Mouse (Mus musculus) lung, embryonic 14.5 days (tissue): Measurements from ENCODE around the gene Tardbp. TPM values are rescaled to one million over a fixed set of nuclear protein-coding genes. Genes with fewer than 3 reads are reported as not detected.

ENCODE experiments used
- ATAC-seq: fragments of 200-750 bp; cut with Nextera tagmentation; 2 replicates; pipeline ENCODE4 v1.8.0; 2017; ENCODE audit warnings: mild to moderate bottlenecking, moderate TSS enrichment, moderate library complexity; ENCODE audit not compliant: insufficient read depth
- DNase-seq: peaks from one replicate; pipeline ENCODE4 v3.0.0-alpha.2; 2015
- H3K27ac ChIP-seq: fragments of 300-500 bp; sonication (generic); 2 replicates; pipeline ENCODE4 v1.5.1; 2014; ENCODE audit warnings: low read depth, mild to moderate bottlenecking, moderate library complexity
- H3K27me3 ChIP-seq: fragments of 300-500 bp; sonication (generic); 2 replicates; pipeline ENCODE4 v1.6.1; 2014; ENCODE audit warnings: low read length, control low read depth; ENCODE audit not compliant: insufficient read depth
- H3K36me3 ChIP-seq: fragments of 300-500 bp; sonication (generic); 2 replicates; pipeline ENCODE4 v1.6.1; 2014; ENCODE audit warnings: control low read depth; ENCODE audit not compliant: insufficient read depth
- H3K4me1 ChIP-seq: fragments of 300-500 bp; sonication (generic); 2 replicates; pipeline ENCODE4 v1.6.1; 2014; ENCODE audit warnings: antibody characterized with exemption, control low read depth; ENCODE audit not compliant: insufficient read depth
- H3K4me2 ChIP-seq: fragments of 300-500 bp; sonication (generic); 2 replicates; pipeline ENCODE4 v1.6.1; 2014; ENCODE audit warnings: mild to moderate bottlenecking
- H3K4me3 ChIP-seq: fragments of 300-500 bp; sonication (generic); 2 replicates; pipeline ENCODE4 v1.5.1; 2014; ENCODE audit warnings: low read depth, low read length
- H3K9ac ChIP-seq: fragments of 300-500 bp; sonication (generic); 2 replicates; pipeline ENCODE4 v1.6.1; 2014
- H3K9me3 ChIP-seq: fragments of 300-500 bp; sonication (generic); 2 replicates; pipeline ENCODE4 v1.6.1; 2016; ENCODE audit warnings: low read depth, low read length, control low read depth
- CTCF ChIP-seq: IDR thresholded peaks from 2 replicates; pipeline ENCODE4 v1.5.1; 2016; ENCODE audit warnings: antibody characterized with exemption, low read depth
- WGBS: fragments of 180-500 bp; shearing (Covaris S2); extraction: QIAGEN DNeasy Blood & Tissue Kit; methylation state at CpG from one replicate; pipeline ENCODE4 v1.1.7; 2014; 5-methylcytosine and 5-hydroxymethylcytosine counted together
- polyA plus RNA-seq: library from polyadenylated mRNA; unstranded; fragments of >200 nt; fragmentation: Nextera tagmentation; extraction: Ambion mirVana; gene quantifications from 2 replicates; pipeline ENCODE4 v1.2.1, GENCODE M21; 2014

Tardbp gene
- polyA plus RNA-seq, 1 experiment from 2014 or later: 172 TPM

DNA sequence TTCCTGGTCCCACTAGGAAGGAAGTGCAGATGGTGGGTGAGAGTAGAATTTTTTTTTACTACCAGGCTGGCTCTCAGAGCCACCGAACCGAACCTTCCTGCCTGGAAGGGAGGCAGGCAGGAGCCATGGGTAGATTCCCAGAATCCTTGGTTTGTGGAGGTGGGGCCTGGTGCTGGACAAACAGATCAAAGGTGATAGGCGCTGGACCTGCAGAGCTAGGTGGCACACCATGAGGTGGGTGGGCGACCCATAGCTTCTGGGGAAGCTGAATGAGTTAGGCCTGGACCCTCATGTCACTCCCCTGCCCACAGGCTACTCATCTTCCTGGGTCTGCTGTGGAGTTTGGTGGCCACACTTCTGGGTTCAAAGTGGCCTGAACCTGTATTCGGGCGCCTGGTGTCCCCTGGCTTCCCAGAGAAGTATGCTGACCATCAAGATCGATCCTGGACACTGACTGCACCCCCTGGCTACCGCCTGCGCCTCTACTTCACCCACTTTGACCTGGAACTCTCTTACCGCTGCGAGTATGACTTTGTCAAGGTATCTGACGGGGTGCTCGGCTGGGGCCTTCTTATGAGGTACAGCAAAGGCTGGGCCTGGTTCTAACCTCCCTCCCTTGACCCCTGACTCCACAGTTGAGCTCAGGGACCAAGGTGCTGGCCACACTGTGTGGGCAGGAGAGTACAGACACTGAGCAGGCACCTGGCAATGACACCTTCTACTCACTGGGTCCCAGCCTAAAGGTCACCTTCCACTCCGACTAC lies 24.3 kb downstream of the Tardbp start, which contains the start of gene Masp2:
Gene Masp2, plus strand, starts transcription at position 198 of the 764 bp plus-strand sequence.
- no peak for ATAC-seq
- 82% methylated on average over 14 of the region's 14 CpGs for WGBS

GRCm38 (mm10) chr4:148601871-148602270 lies 24.9 kb downstream of the Tardbp start:
- no peak for ATAC-seq

More for the DNA sequence above, 24.3 kb downstream of the Tardbp start, which contains the start of gene Masp2:
- no peak for TF ChIP-seq CTCF
- Histone ChIP-seq H3K9me3 (no peaks in the 10 kb centered on the region), H3K9ac (no peak within 1 kb of the TSS), H3K27ac (no peak within 1 kb of the TSS), H3K27me3 (no peaks in the 10 kb centered on the region), H3K4me1 (no peaks in the 10 kb centered on the region), H3K4me3 (no peak within 1 kb of the TSS), H3K36me3 (peaks cover 13% of the 10 kb centered on the region), H3K4me2 (no peak within 1 kb of the TSS)
- no peak for DNase-seq

GRCm38 (mm10) chr4:148600316-148600715 lies 26.5 kb downstream of the Tardbp start:
- no peak for TF ChIP-seq CTCF
- WGBS: 82% methylated on average over 4 of the region's 4 CpGs
- no peak overlapping the region for H3K27ac ChIP-seq

More at GRCm38 (mm10) chr4:148601871-148602270, 24.9 kb downstream of the Tardbp start:
- no peaks in the 10 kb centered on the region for H3K9me3 ChIP-seq
- 70% methylated on average over 4 of the region's 4 CpGs for WGBS
- DNase-seq: no peak
- peaks cover 20% of the 10 kb centered on the region for H3K36me3 ChIP-seq
- no peak overlapping the region for H3K4me2 ChIP-seq
- H3K9ac ChIP-seq: no peak overlapping the region
- no peak overlapping the region for H3K27ac ChIP-seq
- no peak overlapping the region for H3K4me3 ChIP-seq
- H3K4me1 ChIP-seq: no peaks in the 10 kb centered on the region
- H3K27me3 ChIP-seq: no peaks in the 10 kb centered on the region
- no peak for TF ChIP-seq CTCF

GRCm38 (mm10) chr4:148598826-148599225 lies 28.0 kb downstream of the Tardbp start:
- no peak for TF ChIP-seq CTCF
- Histone ChIP-seq H3K9ac (no peak overlapping the region), H3K4me2 (no peak overlapping the region), H3K27ac (no peak overlapping the region), H3K9me3 (no peaks in the 10 kb centered on the region), H3K4me1 (no peaks in the 10 kb centered on the region), H3K27me3 (no peaks in the 10 kb centered on the region), H3K4me3 (no peak overlapping the region), H3K36me3 (peaks cover 50% of the 10 kb centered on the region)
- ATAC-seq (no peak), DNase-seq (no peak)
- WGBS: 95% methylated on average over 12 of the region's 12 CpGs

More at GRCm38 (mm10) chr4:148600316-148600715, 26.5 kb downstream of the Tardbp start:
- no peaks in the 10 kb centered on the region for H3K27me3 ChIP-seq
- H3K4me2 ChIP-seq: no peak overlapping the region
- H3K9ac ChIP-seq: no peak overlapping the region
- H3K36me3 ChIP-seq: peaks cover 35% of the 10 kb centered on the region
- no peak overlapping the region for H3K4me3 ChIP-seq
- no peaks in the 10 kb centered on the region for H3K4me1 ChIP-seq
- DNase-seq: no peak
- ATAC-seq: no peak
- no peaks in the 10 kb centered on the region for H3K9me3 ChIP-seq

- Histone ChIP-seq H3K36me3 (peaks cover 62% of the 10 kb centered on the region), H3K9me3 (no peaks in the 10 kb centered on the region), H3K4me2 (no peak overlapping the region), H3K27me3 (no peaks in the 10 kb centered on the region), H3K4me1 (0 out of 2 replicates have a peak, but pooled peaks cover 4% of the 10 kb centered on the region), H3K27ac (no peak overlapping the region), H3K4me3 (no peak overlapping the region), H3K9ac (no peak overlapping the region)
- DNase-seq (no peak), ATAC-seq (no peak)
- no peak for TF ChIP-seq CTCF
- 98% methylated on average over 3 of the region's 3 CpGs for WGBS
Measured at GRCm38 (mm10) chr4:148596731-148597130, 30.1 kb downstream of the Tardbp start.

- Histone ChIP-seq H3K9me3 (no peaks in the 10 kb centered on the region), H3K36me3 (peaks cover 62% of the 10 kb centered on the region), H3K4me3 (no peak overlapping the region), H3K4me2 (no peak overlapping the region), H3K27me3 (no peaks in the 10 kb centered on the region), H3K4me1 (0 out of 2 replicates have a peak, but pooled peaks cover 4% of the 10 kb centered on the region), H3K27ac (no peak overlapping the region), H3K9ac (no peak overlapping the region)
- ATAC-seq (no peak), DNase-seq (no peak)
- TF ChIP-seq CTCF: no peak
- WGBS: 86% methylated on average over 6 of the region's 6 CpGs
Measured at GRCm38 (mm10) chr4:148595916-148596315, 30.9 kb downstream of the Tardbp start.

DNA sequence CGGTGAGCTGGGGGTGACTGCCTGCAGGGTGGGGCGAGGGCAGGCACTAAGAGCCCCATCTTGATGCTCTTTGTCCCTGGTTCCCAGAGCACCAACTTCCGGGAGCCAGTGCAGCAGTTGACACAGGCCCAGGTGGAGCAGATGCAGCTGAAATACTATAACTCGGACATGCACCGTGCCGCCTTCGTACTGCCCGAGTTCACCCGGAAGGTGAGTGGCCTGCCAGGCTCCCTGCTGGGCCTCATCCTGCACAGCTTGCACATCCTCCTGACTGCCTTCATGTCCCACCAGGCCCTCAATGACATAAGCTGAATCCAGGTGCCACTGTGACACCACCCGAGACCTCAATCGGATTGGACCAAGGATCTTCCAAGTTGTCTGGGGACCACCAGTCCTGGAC lies 32.8 kb downstream of the Tardbp start:
- ATAC-seq: no peak
- Histone ChIP-seq H3K4me1 (0 out of 2 replicates have a peak, but pooled peaks cover 4% of the 10 kb centered on the region), H3K4me3 (no peak overlapping the region), H3K36me3 (peaks cover 58% of the 10 kb centered on the region), H3K27ac (no peak overlapping the region), H3K9ac (no peak overlapping the region), H3K4me2 (no peak overlapping the region), H3K27me3 (no peaks in the 10 kb centered on the region), H3K9me3 (no peaks in the 10 kb centered on the region)
- WGBS: 90% methylated on average over 11 of the region's 11 CpGs
- TF ChIP-seq CTCF: no peak
- DNase-seq: no peak
